Mouse (Mus musculus) adrenal gland, adult 10 weeks (tissue): ENCODE measurements around the gene Prok2. TPM values are rescaled to one million over a fixed set of nuclear protein-coding genes. Genes with fewer than 3 reads are reported as not detected.

Experiments used
- polyA plus RNA-seq: library from polyadenylated mRNA; stranded (reverse); fragments of 350-450 nt; fragmentation: Illumina TruSeq; extraction: RNeasy Lipid Tissue Mini Kit (QIAGEN cat#74804); gene quantifications from one replicate; pipeline ENCODE4 v1.2.3, GENCODE M21; 2014; ENCODE audit warnings: low read depth, low replicate concordance

Prok2 gene
- polyA plus RNA-seq = not detected

DNA sequence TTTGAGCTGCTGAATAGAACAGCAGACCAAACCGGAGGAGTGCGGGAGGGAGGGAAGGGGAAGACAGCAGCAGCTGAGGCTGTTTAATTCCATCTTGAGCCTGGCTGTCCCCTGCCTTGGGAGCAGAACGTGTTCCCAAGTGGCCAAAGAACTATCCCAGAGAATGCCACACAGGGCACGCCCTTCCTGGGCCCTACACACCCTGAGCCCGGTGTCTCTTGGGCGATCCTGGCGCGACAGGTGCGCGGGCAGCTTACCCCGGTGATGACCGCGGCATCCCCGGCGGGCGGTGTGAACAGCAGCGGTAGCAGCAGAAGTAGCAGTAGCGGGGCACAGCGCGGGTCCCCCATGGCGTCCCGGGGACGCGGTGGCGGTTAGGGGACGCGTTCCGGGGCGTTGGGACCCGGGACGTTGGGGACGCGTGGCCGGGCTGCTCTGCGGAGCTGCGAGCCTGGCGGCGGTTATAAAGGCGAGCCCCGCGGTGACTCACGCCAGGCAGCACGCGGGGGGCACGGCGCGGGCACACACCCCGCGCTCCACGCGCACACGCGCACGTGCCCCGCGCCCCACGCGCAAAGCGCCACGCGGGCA, at the start of gene Prok2:
Gene Prok2 (minus strand): TSS at position 422 of the 591 bp plus-strand sequence.

DNA sequence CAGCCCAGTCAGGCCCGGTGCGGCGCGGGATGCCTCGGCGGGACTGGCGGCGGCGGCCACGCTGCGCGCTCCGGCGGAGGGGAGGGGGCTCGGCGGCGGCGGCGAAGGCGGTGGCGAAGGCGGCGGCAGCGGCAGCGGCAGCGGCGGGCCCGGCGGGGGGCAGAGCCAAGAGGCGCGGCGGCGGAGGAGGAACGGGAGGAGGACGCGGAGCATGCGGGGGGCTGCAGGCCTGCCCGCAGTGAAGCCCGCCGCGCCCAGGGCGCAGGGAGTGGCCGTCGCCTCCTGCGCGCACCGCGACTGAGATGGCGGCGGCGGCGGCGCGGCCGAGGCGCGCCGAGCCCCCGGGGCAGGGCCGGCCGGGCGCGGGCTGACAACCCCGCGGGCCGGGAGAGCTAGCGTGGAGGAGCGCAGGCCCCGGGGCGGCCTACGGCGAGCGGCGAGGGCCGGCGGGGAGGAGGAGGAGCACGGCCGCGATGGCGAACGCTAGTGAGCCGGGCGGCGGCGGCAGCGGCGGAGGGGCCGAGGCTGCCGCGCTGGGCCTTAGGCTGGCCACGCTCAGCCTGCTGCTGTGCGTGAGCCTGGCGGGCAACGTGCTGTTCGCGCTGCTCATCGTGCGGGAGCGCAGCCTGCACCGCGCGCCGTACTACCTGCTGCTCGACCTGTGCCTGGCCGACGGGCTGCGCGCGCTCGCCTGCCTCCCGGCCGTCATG, 33.8 kb downstream of the Prok2 start, which contains the start of gene Gpr27:
Gene Gpr27 (plus strand): TSS at position 474 of the 710 bp plus-strand sequence.

GRCm38 (mm10) chr6:99666318-99667171, 59.6 kb downstream of the Prok2 start, which contains the start of the genes Eif4e3 and Gm20696:
Eif4e3 (minus strand) TSS chr6:99666771.
Gm20696 (minus strand) TSS chr6:99666797.

Other genes starting within 250 kb of the Prok2 start
- gene Foxp1, start 203.7 kb downstream of the Prok2 start, polyA plus RNA-seq = 17.1 TPM
- 45.0 TPM for gene Eif4e3, start 59.6 kb downstream of the Prok2 start, polyA plus RNA-seq
- gene Gm20696, start 59.6 kb downstream of the Prok2 start, polyA plus RNA-seq = not detected
- gene Gpr27, start 33.7 kb downstream of the Prok2 start, polyA plus RNA-seq = 5.5 TPM